Mouse (Mus musculus): Measurements from ENCODE around the gene Pax7.

Gene Pax7

GRCm38 (mm10) chr4:139810762-139811438, 22.4 kb downstream of the Pax7 start:
- no peak for DNase-seq

GRCm38 (mm10) chr4:139809381-139809820, 23.9 kb downstream of the Pax7 start:
- no peak for DNase-seq

- DNase-seq: no peak
Measured at GRCm38 (mm10) chr4:139807820-139808219, 25.5 kb downstream of the Pax7 start.

- no peak for DNase-seq
Measured at GRCm38 (mm10) chr4:139807191-139807808, 26.0 kb downstream of the Pax7 start.

GRCm38 (mm10) chr4:139804896-139805295, 28.4 kb downstream of the Pax7 start:
- no peak for DNase-seq

- no peak for DNase-seq
Measured at GRCm38 (mm10) chr4:139803981-139804380, 29.3 kb downstream of the Pax7 start.

GRCm38 (mm10) chr4:139799436-139800100, 33.8 kb downstream of the Pax7 start:
- peak; percentile 53 for DNase-seq

- no peak for DNase-seq
Measured at GRCm38 (mm10) chr4:139797344-139797743, 36.0 kb downstream of the Pax7 start.

- no peak for DNase-seq
Measured at GRCm38 (mm10) chr4:139796115-139796514, 37.2 kb downstream of the Pax7 start.

GRCm38 (mm10) chr4:139791168-139791567, 42.2 kb downstream of the Pax7 start:
- DNase-seq: no peak

- peak; percentile 39 for DNase-seq
Measured at GRCm38 (mm10) chr4:139789772-139790171, 43.6 kb downstream of the Pax7 start.

GRCm38 (mm10) chr4:139782926-139783467, 50.3 kb downstream of the Pax7 start:
- DNase-seq: no peak

GRCm38 (mm10) chr4:139771125-139771631, 62.1 kb downstream of the Pax7 start:
- no peak for DNase-seq

GRCm38 (mm10) chr4:139767823-139768222, 65.5 kb downstream of the Pax7 start:
- DNase-seq: no peak

GRCm38 (mm10) chr4:139767115-139767718, 66.1 kb downstream of the Pax7 start:
- no peak for DNase-seq

- no peak for DNase-seq
Measured at GRCm38 (mm10) chr4:139761911-139762310, 71.4 kb downstream of the Pax7 start.

- DNase-seq: no peak
Measured at GRCm38 (mm10) chr4:139760736-139761135, 72.6 kb downstream of the Pax7 start.

GRCm38 (mm10) chr4:139758512-139759340, 74.6 kb downstream of the Pax7 start:
- no peak for DNase-seq

- DNase-seq: no peak
Measured at GRCm38 (mm10) chr4:139756931-139757330, 76.4 kb downstream of the Pax7 start.

GRCm38 (mm10) chr4:139754148-139754710, 79.1 kb downstream of the Pax7 start:
- DNase-seq: no peak

- no peak for DNase-seq
Measured at GRCm38 (mm10) chr4:139750926-139751325, 82.4 kb downstream of the Pax7 start.

All from thymus, postnatal 14 days (tissue).